Mouse (Mus musculus): ENCODE results near the gene Foxred2. TPM values are rescaled to one million over a fixed set of nuclear protein-coding genes. Genes with fewer than 3 reads are reported as not detected.

Gene Foxred2
- total and polyA plus RNA-seq, 2 experiments from 2014 or later, result 9.8 to 38.7 TPM

DNA sequence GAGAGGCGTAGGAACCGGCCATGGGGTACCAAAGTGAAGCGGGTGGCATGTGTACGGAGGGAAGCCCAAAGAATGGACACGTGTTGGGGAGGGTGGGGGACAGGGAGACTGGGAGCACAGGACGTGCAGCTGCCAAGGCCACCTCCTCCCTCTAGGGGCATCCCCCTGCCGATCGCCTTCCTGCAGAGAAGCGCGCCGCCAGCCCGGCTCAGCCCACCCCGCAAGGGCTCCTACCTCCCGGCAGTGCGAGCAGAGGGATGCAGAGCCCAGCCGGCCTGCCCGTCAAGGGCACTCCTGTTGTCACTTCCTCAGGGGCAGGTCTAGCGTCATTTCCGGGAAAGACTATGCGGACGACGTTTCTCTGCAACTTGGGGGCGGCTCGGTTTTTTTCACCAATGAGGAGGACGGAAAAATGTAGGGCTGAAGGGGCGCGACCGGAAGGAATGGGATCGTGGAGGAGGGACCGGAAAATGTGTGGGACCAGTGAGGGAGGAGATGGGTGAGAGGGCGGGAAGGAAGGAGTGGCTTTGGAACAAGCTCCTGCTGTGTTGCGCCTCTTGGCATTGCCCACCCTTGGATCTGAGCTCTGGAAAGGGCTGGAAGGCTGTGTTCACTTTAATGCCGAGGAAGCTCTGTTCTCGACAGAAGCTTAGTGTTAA lies 27.7 kb downstream of the Foxred2 start, which contains the start of gene Txn2:
TSS of gene Txn2 (minus strand) at position 334 of the 659 bp plus-strand sequence.
- ATAC-seq, result peak; percentile 97
- peak within 1 kb of the TSS; percentile 84 for H3K9ac ChIP-seq (replicated peaks; ENCODE audit: low read length)
- peak within 1 kb of the TSS; percentile 98 for H3K27ac ChIP-seq
- peak within 1 kb of the TSS; percentile 79 for H3K4me3 ChIP-seq (ENCODE audit: low read length)
- H3K27me3 ChIP-seq (ENCODE audit: insufficient read depth, low read length), result no peaks in the 10 kb centered on the region
- peak; percentile 45 for TF ChIP-seq CTCF (IDR thresholded peaks at IDR 0.05; ENCODE audit: low read depth)
- under 1% methylated on average over 33 of the region's 34 CpGs for WGBS
- no peaks in the 10 kb centered on the region for H3K9me3 ChIP-seq (ENCODE audit: low read length)
- peaks cover 12% of the 10 kb centered on the region for H3K36me3 ChIP-seq (ENCODE audit: insufficient read depth, low read length)
- peak within 1 kb of the TSS; percentile 84 for H3K4me2 ChIP-seq (ENCODE audit: low read depth, low read length)
- DNase-seq (ENCODE audit: low spot score), result peak; percentile 99
- peaks cover 16% of the 10 kb centered on the region for H3K4me1 ChIP-seq (ENCODE audit: insufficient read depth, low read length)

DNA sequence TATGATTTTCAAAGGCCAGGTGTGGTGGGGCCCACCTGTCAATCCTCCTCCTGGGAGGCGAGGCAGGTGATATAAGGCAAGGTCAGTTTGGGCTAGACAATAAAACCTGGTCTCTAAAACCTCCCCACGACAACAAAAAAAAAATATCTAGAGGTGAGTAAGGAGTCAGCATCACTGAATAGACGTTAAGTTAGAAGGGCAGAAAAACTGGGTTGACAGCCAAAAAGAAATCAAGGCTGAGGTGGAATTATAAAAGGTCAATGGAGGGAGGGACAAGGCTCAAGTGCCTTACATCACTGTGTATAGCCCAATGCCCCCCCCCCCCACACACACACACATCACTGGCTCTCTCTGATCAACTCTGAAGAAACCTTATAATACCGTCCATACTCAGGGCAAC lies 28.4 kb downstream of the Foxred2 start:
- TF ChIP-seq CTCF (IDR thresholded peaks at IDR 0.05; ENCODE audit: low read depth), result no peak
- Histone ChIP-seq H3K4me3 (ENCODE audit: low read length) (peak overlapping the region; percentile 79), H3K36me3 (ENCODE audit: insufficient read depth, low read length) (peaks cover 17% of the 10 kb centered on the region), H3K4me2 (ENCODE audit: low read depth, low read length) (peak overlapping the region; percentile 84), H3K4me1 (ENCODE audit: insufficient read depth, low read length) (peaks cover 12% of the 10 kb centered on the region), H3K9ac (replicated peaks; ENCODE audit: low read length) (peak overlapping the region; percentile 84), H3K27me3 (ENCODE audit: insufficient read depth, low read length) (no peaks in the 10 kb centered on the region), H3K27ac (peak overlapping the region; percentile 98), H3K9me3 (ENCODE audit: low read length) (no peaks in the 10 kb centered on the region)
- DNase-seq (ENCODE audit: low spot score) (no peak), ATAC-seq (no peak)
- WGBS, result 33% methylated on average over 4 of the region's 4 CpGs

DNA sequence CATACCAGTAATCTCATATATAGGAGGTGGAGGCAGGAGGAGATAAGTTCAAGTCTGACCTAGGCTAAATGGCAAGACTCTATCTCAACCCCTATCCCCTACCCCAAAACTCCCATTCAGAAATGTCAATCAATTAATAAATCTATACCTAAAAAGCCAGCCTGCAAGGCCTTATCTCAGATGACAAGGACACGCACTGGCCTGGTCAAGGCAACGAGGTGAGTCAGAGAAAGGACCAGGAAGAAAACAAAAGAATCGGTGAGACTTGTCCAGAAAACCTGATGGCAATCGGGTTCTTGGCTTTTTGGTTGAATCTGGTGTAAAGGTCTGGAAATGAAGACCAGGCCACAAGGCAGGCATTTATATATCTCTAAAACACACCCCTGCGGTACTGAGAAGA lies 29.6 kb downstream of the Foxred2 start:
- DNase-seq (ENCODE audit: low spot score), result no peak
- Histone ChIP-seq H3K9me3 (ENCODE audit: low read length) (no peaks in the 10 kb centered on the region), H3K9ac (replicated peaks; ENCODE audit: low read length) (no peak overlapping the region), H3K27me3 (ENCODE audit: insufficient read depth, low read length) (no peaks in the 10 kb centered on the region), H3K4me1 (ENCODE audit: insufficient read depth, low read length) (peaks cover 12% of the 10 kb centered on the region), H3K36me3 (ENCODE audit: insufficient read depth, low read length) (peaks cover 20% of the 10 kb centered on the region), H3K4me2 (ENCODE audit: low read depth, low read length) (no peak overlapping the region), H3K4me3 (ENCODE audit: low read length) (no peak overlapping the region), H3K27ac (no peak overlapping the region)
- WGBS, result 98% methylated on average over 5 of the region's 5 CpGs
- no peak for TF ChIP-seq CTCF (IDR thresholded peaks at IDR 0.05; ENCODE audit: low read depth)
- no peak for ATAC-seq

DNA sequence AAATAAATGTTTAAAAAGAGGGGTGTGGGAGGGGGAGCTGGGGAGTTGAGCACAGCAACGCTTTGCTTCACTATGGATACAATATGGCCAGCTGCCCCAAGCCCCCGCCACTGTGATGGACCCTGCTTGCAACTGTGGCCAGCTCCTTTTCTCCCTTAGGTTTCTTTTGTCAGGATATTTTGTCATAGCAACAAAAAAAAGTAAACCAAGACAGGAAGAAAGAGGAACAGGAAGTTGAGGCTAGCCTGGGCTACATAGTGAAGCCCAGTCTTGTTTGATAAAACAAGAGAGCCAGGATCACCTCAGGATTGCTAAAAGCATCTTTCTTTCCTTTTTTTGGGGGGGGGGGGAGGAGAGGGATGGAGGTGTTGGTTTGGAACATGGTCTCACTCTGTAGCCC lies 31.3 kb downstream of the Foxred2 start:
- Histone ChIP-seq H3K27me3 (ENCODE audit: insufficient read depth, low read length) (no peaks in the 10 kb centered on the region), H3K9ac (replicated peaks; ENCODE audit: low read length) (no peak overlapping the region), H3K27ac (no peak overlapping the region), H3K4me3 (ENCODE audit: low read length) (no peak overlapping the region), H3K36me3 (ENCODE audit: insufficient read depth, low read length) (peaks cover 28% of the 10 kb centered on the region), H3K4me1 (ENCODE audit: insufficient read depth, low read length) (peaks cover 12% of the 10 kb centered on the region), H3K4me2 (ENCODE audit: low read depth, low read length) (no peak overlapping the region), H3K9me3 (ENCODE audit: low read length) (no peaks in the 10 kb centered on the region)
- no peak for DNase-seq (ENCODE audit: low spot score)
- no peak for TF ChIP-seq CTCF (IDR thresholded peaks at IDR 0.05; ENCODE audit: low read depth)
- WGBS, result 94% methylated on average over 2 of the region's 2 CpGs
- no peak for ATAC-seq

- Histone ChIP-seq H3K27ac (no peak overlapping the region), H3K36me3 (ENCODE audit: insufficient read depth, low read length) (peaks cover 28% of the 10 kb centered on the region), H3K27me3 (ENCODE audit: insufficient read depth, low read length) (no peaks in the 10 kb centered on the region), H3K9ac (replicated peaks; ENCODE audit: low read length) (no peak overlapping the region), H3K4me1 (ENCODE audit: insufficient read depth, low read length) (peaks cover 7% of the 10 kb centered on the region), H3K4me2 (ENCODE audit: low read depth, low read length) (no peak overlapping the region), H3K4me3 (ENCODE audit: low read length) (no peak overlapping the region), H3K9me3 (ENCODE audit: low read length) (no peaks in the 10 kb centered on the region)
- DNase-seq (ENCODE audit: low spot score) (no peak), ATAC-seq (no peak)
- 69% methylated on average over 9 of the region's 9 CpGs for WGBS
- TF ChIP-seq CTCF (IDR thresholded peaks at IDR 0.05; ENCODE audit: low read depth), result no peak
Measured at GRCm38 (mm10) chr15:77923267-77924035, 33.1 kb downstream of the Foxred2 start.

- H3K4me1 ChIP-seq (ENCODE audit: insufficient read depth, low read length), result peaks cover 2% of the 10 kb centered on the region
- ATAC-seq, result no peak
- DNase-seq (ENCODE audit: low spot score), result no peak
- H3K27me3 ChIP-seq (ENCODE audit: insufficient read depth, low read length), result no peaks in the 10 kb centered on the region
- H3K4me2 ChIP-seq (ENCODE audit: low read depth, low read length), result no peak overlapping the region
- no peak overlapping the region for H3K4me3 ChIP-seq (ENCODE audit: low read length)
- WGBS, result 85% methylated on average over 9 of the region's 9 CpGs
- H3K36me3 ChIP-seq (ENCODE audit: insufficient read depth, low read length), result peaks cover 28% of the 10 kb centered on the region
- no peak overlapping the region for H3K27ac ChIP-seq
- TF ChIP-seq CTCF (IDR thresholded peaks at IDR 0.05; ENCODE audit: low read depth), result no peak
- no peaks in the 10 kb centered on the region for H3K9me3 ChIP-seq (ENCODE audit: low read length)
- no peak overlapping the region for H3K9ac ChIP-seq (replicated peaks; ENCODE audit: low read length)
Measured at GRCm38 (mm10) chr15:77922710-77923109, 33.8 kb downstream of the Foxred2 start.

- 87% methylated on average over 6 of the region's 6 CpGs for WGBS
- ATAC-seq, result no peak
Measured at GRCm38 (mm10) chr15:77921636-77922035, 34.9 kb downstream of the Foxred2 start.

More at GRCm38 (mm10) chr15:77921636-77922035, 34.9 kb downstream of the Foxred2 start:
- TF ChIP-seq CTCF (IDR thresholded peaks at IDR 0.05; ENCODE audit: low read depth), result no peak
- H3K9me3 ChIP-seq (ENCODE audit: low read length), result no peaks in the 10 kb centered on the region
- H3K27me3 ChIP-seq (ENCODE audit: insufficient read depth, low read length), result no peaks in the 10 kb centered on the region
- H3K36me3 ChIP-seq (ENCODE audit: insufficient read depth, low read length), result peaks cover 26% of the 10 kb centered on the region
- no peaks in the 10 kb centered on the region for H3K4me1 ChIP-seq (ENCODE audit: insufficient read depth, low read length)
- DNase-seq (ENCODE audit: low spot score), result no peak
- H3K9ac ChIP-seq (replicated peaks; ENCODE audit: low read length), result no peak overlapping the region
- H3K4me3 ChIP-seq (ENCODE audit: low read length), result no peak overlapping the region
- no peak overlapping the region for H3K27ac ChIP-seq
- H3K4me2 ChIP-seq (ENCODE audit: low read depth, low read length), result no peak overlapping the region

Measured in hindbrain, postnatal 0 days (tissue).